Mouse (Mus musculus): ENCODE measurements around the gene Adarb1.

The Adarb1 gene

DNA sequence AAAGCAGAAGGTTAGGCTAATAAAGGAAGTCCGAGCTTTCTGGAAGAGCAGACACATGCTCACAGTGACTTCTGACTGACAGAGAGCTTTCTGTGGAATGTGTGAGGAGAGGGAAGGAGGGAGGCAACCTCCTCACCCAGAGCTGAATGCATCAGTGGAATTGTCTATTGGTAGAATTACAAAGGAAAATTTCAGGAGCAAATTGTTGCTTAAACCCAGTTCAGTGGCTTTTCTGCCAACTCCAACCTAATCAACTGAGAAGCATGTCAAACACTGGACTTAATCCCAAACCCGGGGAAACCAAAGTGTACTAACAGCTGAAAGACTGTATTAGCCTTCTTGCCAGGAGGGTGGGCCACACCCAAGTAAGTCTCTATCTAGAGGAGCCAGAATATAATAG lies 36.9 kb downstream of the Adarb1 start:
- no peak for DNase-seq (ENCODE audit: low read depth)

DNA sequence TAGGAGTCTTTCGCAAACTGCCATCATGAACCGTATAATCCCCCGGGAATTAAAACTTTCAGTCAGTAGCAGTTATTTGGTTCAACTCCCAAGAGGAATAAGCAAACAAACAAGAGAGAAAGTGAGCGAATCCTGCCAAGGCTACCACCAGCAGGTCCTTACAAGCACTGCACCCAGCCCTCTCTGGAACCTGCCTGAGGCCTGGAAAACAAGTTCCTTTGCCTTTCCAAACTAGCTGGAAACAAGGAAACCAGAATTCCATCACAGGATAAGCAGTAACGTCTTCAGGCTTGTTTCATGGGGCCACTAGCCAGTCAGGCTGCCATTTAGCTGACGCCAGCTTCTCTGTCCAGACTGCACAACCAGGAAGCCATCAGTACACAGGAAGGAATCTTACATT lies 37.4 kb downstream of the Adarb1 start:
- DNase-seq (ENCODE audit: low read depth) = no peak

DNA sequence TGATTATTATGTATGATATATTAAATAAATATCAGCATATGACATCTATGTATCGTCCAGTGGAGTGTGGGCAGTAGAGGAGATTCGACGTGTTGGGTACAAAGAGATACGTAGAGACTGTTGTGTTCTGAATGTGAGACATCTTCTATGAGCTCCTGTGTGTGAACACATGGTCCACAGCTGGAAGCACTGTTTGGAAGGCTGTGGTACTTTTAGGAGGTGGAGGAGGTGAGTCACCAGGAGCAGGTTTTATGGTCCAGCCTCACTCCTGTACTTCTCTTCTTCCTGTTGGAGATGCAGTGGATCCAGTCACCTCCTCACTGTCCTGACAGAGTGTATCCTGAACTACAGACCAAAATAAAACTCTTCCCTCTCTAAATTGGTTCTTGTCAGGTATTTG lies 38.9 kb downstream of the Adarb1 start:
- no peak for DNase-seq (ENCODE audit: low read depth)

DNA sequence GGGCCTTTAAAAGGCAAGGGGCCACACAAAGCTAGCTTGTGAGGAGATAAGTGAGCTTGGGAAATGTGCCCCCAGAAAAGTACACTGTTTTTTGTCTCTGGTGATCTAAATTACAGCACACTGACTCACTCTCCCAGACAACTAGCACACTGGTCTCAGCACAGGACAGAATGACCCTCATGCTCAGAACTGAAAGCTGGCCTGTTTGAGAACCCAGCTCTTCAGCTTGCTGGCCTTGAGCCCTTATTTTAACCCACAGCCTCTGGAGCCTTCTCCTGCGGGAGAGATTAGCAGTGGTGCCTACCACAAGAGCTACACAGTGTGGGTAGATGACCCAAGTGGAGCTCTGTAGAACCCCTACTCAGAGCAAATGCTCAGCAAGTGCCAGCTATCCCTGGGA lies 42.0 kb downstream of the Adarb1 start:
- no peak for DNase-seq (ENCODE audit: low read depth)

DNA sequence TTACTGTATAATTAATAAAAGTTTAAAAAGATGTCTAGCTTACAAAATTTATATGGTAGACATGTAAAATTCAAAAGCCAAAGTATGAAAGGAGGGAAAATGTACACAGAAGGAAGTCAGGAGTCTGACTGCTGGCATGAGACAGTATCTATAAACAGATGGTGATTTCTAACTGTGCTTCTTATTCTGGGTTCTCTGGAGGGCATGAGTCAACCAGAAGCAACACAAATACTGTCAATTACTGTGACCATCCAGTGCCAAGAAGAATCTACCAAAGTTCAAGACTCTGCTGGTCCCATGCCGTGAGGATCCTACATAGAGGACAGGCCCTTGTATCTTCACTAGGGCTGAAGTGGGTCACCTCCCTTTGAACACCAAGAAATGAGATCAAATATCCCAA lies 43.1 kb downstream of the Adarb1 start:
- no peak for DNase-seq (ENCODE audit: low read depth)

DNA sequence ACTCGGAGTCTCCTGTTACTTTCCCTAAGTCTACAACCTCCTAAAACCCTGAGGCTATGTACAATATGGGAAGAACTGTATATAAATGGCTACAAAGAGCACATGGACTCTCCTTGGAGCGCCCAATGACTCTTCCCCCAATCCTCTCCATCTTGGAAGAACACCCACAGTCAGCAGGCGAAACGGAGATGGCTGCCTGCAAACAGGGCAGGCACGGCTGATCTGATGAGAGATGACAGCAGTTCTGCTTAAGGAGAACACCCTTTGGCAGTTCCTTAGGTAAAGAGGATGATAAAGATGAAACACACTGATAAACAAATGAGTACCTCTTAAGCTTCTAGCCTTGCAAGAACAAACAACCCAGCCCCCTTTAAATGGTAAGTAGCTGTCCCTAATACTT lies 43.7 kb downstream of the Adarb1 start:
- no peak for DNase-seq (ENCODE audit: low read depth)

DNA sequence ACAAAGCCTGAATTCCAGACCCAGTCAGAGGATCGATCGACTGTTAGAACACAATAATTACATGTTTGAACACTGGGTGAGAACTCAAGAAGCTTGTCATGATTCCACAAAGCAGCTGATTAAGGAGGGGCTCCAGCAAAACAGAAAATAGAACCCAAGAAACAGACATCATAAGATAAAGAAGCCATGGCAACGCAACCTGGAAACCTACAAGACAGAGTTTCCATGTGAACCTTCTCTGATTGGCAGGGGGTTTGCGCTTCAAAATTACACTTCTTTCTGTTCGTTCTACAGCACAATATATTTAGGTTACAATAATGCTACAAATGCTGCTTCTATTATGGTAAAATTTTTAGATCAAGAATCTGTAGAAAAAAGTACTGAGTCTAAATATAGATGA lies 47.9 kb downstream of the Adarb1 start:
- DNase-seq (ENCODE audit: low read depth) = no peak

DNA sequence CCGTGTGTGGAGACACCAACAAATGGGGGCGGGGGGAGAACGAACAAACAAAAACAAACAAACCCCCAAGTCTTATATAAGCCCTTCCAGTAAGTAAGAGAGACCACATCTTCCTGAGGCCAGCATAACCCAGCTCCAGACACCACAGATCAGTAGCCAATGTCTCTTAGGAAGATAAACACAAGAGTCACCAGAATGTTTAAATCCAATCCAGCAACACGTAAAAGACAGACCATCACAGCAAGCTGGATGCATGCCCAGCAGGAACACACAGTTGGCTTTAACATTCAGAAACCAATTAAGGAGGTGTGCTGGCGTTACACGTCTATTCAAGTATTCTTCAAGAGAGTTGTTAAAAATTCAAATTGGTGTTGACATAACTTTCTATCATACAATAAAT lies 50.1 kb downstream of the Adarb1 start:
- no peak for DNase-seq (ENCODE audit: low read depth)

DNA sequence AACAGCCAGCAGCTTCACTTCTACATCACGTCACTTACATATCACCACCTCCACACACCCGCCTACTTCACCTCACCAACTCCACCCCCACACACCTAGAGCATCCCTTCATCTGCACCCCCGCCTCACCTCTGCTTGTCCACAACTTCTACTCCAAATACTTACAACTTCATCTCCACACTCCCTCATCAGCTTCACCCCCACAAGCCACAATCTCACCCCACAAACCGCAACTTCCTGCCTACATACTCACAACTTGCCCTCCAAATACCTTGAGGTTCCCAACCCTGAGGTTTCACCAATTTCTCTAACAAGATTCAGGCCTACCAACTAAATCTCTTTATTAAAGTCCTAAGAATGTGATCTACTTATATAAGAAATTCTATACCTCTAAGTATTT lies 51.1 kb downstream of the Adarb1 start:
- peak; percentile 33 for DNase-seq (ENCODE audit: low read depth)

DNA sequence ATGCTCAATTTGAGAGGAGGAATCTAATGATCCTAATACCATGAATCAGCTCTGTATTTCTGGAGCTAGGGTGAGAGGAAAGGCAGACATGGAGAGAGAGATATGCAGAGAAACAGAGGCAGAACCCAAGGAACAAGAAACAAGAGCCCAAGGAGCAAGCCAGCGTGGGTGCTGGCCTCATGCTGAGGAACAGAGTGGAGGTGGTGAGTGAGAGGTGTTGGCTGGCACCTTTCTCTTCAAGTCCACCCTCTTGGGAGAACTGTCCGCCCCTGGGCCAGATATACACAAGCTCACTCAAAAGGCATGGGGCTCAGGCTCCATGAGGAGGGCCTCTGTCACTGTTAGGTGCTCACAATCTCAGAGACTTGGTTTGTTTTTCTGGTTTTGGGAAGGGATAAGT lies 52.9 kb downstream of the Adarb1 start:
- DNase-seq (ENCODE audit: low read depth) = no peak

DNA sequence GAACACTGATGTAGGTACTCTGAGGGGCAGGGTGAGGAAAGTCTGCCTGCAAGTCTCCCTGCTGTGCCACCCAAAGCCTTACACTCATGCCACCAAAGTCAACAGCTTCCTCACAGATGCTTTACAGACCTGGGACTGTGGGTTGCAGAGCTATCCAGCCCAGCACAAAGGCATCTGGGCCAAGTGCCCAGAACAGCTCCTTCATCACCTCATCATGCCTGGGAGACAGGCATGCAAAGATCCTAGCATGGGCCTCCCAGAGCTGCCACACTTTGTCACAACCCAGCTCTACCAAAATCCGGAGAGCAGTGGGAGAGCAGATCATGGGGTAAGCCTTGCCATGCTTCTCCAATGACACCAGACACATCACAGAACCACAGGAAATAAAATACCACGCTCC lies 57.6 kb downstream of the Adarb1 start:
- no peak for DNase-seq (ENCODE audit: low read depth)

DNA sequence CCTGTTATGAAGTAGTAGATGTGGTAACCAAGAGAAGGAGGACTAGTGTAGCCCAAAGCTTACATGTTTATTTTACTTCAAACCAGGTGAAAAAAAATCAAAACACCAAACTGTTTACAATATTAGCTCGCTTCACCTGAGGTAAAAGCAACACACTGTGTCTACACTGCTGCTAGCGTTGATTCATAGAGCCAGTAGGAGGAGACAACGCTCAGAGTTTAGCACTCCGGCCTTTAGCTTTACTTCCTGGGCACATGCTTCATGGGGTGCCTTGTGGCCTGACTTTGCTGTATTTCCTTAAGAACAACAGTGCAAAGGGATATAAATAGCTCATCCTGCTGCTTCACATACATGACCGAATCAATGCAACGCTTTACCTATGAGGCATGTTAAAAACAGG lies 60.1 kb downstream of the Adarb1 start:
- DNase-seq (ENCODE audit: low read depth) = no peak

DNA sequence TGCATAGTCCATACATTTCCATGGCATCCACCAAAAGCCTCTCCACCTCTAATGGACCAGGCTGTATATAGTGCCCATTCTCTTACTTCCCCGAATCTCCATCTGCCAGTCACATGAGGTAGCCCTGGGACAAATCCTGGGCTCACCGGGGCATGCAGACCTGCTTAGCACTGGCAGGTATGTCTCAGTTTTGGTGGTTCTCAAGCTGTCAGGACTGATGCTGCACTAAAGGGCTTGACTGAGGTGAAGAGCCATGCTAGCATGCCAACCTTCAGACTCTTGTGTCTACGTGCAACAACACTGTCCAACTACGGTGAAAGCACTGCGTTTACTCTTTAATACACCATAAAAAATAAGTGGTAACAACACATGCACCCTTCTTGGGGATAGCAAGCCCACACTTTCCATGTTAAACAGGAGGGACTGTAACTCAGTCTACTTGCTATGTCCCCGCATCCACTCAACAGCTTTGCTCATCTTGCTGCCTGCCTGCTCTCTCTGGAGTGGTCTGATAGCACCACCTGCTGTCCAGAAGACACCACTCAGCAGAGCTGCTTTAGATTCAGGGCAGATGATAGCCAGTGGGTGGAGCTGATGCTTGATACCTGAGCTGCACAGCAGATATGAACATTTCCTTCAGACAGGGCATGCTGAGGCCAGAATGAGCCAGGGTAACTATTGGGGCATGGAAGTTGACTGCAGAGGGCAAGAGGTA lies 64.9 kb downstream of the Adarb1 start:
- peak; percentile 77 for DNase-seq (ENCODE audit: low read depth)

DNA sequence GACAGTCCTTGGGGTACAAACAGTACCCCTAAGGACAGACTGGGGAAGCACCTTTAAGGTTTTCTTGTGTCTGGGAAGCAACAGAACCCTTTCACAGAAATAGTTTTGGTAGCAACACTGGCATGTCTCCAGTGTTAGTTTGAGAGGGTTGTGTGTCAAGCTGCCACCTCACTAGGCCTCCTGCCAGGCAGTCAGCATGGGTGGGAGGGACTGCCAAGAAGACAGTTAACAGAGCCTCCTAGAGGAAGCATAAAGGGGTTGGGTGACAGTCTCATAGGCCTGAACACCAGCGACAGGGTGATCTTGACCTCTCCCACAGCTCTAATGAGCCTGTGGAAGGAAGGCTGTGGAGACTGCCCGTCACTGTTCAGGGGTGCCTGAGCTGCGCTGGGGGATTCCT lies 75.2 kb downstream of the Adarb1 start:
- no peak for DNase-seq (ENCODE audit: low read depth)

DNA sequence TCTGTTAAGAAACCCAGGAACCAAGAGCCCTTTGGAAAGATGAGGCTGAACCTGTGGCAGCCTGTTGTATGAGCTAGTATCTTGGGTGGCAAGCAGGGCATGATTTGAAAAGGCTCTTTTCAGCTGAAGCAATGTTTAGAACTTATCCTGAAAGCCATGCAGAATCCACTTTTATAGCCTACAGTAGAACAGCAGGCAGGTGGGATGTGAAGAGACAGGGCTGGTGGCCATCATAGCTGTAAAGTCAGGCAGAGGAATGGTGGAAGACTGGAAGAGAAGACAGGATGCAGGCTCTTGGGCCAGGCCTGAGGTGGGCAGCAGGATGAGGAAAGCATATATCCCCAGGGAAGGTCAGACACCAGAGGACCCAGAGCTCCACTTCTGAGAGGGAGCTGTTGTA lies 76.4 kb downstream of the Adarb1 start:
- no peak for DNase-seq (ENCODE audit: low read depth)

DNA sequence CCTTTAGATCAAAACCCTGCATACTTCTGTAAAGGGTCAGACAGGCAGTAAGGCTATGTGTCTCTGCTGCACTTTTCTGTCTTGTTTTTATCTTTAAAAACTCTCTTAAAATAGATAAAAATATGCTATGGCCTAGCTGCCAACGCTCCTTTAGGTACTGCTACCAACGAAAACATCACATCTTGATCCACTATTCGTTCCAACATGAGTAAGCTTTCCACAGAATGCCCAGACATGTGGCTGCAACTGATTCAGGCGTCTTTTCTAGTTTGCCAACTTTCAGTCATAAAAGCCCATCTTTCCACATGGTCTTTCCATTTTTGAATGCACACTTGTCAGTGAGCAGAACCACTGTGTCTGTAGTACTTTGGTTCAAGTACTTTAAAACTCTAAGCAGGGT lies 77.0 kb downstream of the Adarb1 start:
- no peak for DNase-seq (ENCODE audit: low read depth)

DNA sequence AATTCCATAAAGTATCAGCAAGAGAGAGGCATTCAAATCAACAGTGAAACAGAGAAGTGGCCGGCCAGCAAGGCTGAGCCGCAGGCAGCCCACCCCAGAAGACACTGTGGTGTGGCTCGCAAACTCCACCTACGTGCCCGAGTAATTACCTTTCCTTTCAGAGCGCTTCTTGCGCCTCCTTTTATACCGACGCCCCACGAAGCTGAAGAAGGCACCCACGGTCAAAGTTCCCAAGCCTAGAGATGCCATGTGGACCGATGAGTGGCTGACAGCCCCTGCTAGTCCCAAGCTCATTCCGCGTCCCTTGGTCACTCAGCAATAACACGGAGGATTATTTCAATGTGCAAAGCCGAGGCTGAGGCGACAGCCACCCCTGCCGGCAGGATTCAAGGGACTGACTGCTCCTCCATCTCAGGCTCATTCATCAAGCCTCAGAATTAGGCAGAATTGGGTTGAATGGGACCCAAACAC lies 78.2 kb downstream of the Adarb1 start:
- DNase-seq (ENCODE audit: low read depth) = no peak

DNA sequence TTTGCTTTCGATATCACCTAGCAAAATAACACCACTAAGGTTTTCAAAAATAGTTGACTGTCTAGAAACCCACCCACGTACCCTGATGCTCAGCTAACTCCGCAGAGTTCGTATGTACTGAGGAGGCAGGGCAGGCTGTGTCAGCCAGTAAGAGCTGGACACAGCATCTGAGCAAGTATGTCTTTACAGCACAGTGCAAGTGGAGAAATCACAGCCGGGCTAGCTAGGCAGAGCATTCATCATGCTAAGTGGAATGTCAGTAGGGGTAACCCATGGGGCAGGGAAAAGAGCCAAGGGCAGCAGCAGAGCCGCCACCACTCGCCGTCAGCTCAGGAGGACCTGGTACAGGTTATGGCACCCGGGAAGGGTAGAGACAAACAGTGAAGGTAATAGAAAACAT lies 84.6 kb downstream of the Adarb1 start:
- DNase-seq (ENCODE audit: low read depth) = no peak

DNA sequence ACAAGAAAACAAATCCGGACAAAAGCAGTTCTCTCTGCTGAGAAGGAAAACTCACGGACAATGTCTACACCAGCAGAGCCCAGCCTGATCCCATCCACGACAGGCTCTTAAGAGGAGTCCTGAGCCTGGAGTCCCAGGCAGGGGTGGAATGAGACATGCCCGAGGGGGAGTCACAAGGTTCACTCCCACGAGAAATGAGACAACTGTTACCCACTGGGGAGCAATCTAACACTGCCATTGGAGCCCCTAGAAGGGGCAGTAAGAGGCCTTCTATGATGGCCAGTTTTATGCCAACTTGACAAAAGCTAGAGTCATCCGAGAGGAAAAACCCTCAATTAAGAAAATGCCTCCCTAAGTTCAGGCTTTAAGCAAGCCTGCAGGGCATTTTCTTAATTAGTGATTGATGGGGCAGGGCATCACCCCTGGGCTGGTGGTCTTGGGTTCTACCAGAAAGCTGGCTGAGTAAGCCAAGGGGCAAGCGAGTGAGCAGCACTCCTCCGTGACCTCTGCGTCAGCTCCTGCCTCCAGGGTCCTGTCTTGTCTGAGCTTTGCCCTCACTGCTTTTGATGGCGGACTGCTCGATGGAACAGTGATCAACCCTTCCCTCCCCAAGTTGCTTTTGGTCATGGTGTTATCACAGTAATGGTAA lies 88.5 kb downstream of the Adarb1 start:
- no peak for DNase-seq (ENCODE audit: low read depth)

DNA sequence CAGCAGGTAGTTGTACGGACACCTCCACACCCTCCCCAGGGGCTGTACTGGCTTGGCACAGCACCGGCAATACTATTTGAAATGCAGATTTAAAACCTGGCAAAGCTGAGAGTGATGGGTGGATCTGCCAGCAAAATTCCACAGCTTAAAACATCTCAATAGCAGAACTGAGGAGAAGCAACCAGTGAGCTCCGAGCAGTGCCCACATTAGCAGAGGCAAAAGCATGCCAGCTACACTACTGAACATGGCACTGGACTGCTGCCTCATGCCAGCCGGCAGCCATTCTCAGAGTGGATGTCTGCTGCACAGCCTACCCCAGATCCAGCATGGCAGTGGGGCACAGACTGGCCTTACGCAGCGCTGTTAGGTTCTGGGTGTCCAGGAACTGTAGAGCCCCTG lies 93.4 kb downstream of the Adarb1 start:
- DNase-seq (ENCODE audit: low read depth) = no peak

DNA sequence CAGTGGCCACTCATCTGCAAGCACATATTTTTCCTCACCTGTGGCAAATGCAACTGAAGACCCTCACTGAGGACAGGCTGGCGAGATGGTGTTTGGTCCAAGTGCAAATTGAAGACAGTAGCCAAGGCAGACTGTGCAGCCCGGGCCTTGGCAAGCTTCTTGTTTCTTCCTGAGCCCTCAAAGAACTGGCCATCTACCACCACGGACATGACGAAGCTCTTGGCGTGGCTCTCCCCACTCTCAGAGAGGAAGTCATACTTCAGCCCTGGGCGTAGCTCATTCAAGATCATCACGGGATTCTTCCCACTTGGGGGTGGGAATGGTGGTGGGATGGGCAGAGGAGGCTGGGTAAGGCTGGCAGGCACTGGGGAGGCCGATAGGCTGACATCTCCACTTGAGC lies 96.5 kb downstream of the Adarb1 start:
- DNase-seq (ENCODE audit: low read depth) = no peak

DNA sequence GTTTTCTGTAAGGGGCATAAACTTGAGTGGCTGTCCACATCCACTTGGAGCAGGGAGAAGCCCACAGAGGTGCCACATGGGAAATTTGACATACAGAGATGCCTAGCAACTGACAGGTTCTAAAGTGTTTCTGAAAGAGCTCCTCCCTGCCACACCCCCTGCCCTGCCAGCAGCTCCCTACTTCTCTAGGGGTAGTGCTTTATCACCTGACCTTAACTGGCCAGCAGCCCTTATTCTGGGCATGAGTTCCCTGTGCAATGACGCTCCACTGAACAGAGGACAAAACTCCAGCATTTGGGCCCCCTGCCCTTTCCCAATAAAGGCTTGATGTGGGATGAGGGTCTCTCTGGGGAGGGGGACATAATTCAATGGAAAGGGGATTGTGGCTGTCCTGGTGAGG lies 97.1 kb downstream of the Adarb1 start:
- no peak for DNase-seq (ENCODE audit: low read depth)

DNA sequence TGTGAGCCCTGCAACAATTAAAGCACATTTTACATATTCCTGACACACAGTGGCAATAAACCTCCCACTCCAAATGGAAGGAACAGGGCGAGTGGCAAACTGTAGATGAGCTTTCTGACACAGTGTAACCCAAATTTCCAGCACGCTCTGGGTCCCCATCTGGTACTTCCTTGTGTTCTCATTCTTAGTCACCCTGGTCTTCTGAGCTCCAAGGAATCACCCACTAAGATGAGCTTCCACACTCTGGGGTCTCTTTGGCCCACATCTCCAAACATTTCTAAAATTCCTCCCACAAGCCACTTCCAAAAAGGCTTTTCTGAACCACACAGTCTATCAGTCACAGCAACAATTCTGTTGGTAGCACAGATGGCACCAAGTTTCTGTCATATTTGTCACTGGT lies 102.4 kb downstream of the Adarb1 start:
- no peak for DNase-seq (ENCODE audit: low read depth)

DNA sequence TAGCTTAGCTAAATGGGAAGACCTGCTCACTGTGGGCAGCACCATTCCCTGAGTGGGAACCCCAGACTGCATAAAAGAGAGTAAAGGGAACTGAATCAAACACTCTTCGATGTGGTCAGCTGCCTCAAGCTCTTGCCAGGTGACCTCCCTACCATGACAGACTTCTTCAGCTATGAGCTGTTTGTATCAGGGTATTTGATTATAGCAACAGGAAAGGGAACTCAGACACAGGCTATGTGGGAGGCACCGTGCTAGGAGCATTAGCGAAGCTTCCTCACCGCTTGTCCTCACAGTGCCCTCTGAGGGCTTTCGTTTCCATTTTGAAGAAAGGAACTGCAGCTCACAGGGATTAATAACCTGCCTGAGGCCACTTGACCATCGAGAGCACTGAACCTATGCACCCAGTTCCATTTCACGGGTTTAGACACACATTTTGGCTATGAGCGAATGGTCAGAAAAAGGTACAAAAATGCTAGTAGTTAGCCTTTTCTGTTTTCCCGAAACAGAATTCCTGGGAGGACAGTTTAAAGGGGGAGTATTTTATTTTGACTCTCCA lies 103.3 kb downstream of the Adarb1 start:
- no peak for DNase-seq (ENCODE audit: low read depth)

Data from 416B (cell line).